Mouse (Mus musculus): ENCODE results near the gene Mrpl23.

GRCm38 (mm10) chr7:142550935-142551373 lies 18.5 kb downstream of the Mrpl23 start:
- TF ChIP-seq CTCF (IDR thresholded peaks at IDR 0.05; ENCODE audit: low read depth) (no peak), EP300 (IDR thresholded peaks at IDR 0.05; ENCODE audit: low read depth) (no peak)

All from liver, embryonic 14.5 days (tissue).